Mouse (Mus musculus): Measurements from ENCODE around the gene Gucd1.

GRCm38 (mm10) chr10:75462728-75463127 lies 55.0 kb downstream of the Gucd1 start:
- no peak for TF ChIP-seq CTCF (IDR thresholded peaks at IDR 0.05; ENCODE audit: control insufficient read depth, insufficient read depth, low read length)
- TF ChIP-seq POLR2A (IDR thresholded peaks at IDR 0.05; ENCODE audit: borderline replicate concordance, control insufficient read depth, low read depth, low read length) = no peak
